Mouse (Mus musculus): ENCODE results near the gene Adcy3.

- TF ChIP-seq GATA1 (IDR thresholded peaks at IDR 0.05; ENCODE audit: borderline replicate concordance, low read length), result no peak
- TF ChIP-seq FLI1 (IDR thresholded peaks at IDR 0.05; ENCODE audit: low read length), result no peak
These were observed 66.4 kb downstream of the Adcy3 start for GRCm38 (mm10) chr12:4199271-4199670.

All from megakaryocyte, embryonic 14.5 days (primary cell).